Mouse (Mus musculus) megakaryocyte, embryonic 14.5 days (primary cell): Measurements from ENCODE around the gene Gm21858. TPM values are rescaled to one million over a fixed set of nuclear protein-coding genes. Genes with fewer than 3 reads are reported as not detected.
"Not testable (repeated sequence)": the region's sequence is repeated elsewhere in the genome, so short reads cannot be mapped to it uniquely, and the experiment has no call there.

ENCODE experiments used
- H3K27me3 ChIP-seq: replicated peaks from 2 replicates; pipeline ENCODE3; 2012; ENCODE audit warnings: inconsistent platforms
- H3K36me3 ChIP-seq: replicated peaks from 2 replicates; pipeline ENCODE3; 2012; ENCODE audit warnings: low read length, inconsistent platforms, mixed read lengths
- H3K4me1 ChIP-seq: 2 replicates; pipeline ENCODE4 v1.6.1; 2012; ENCODE audit warnings: inconsistent platforms
- H3K4me3 ChIP-seq: replicated peaks from 2 replicates; pipeline ENCODE3; 2012; ENCODE audit warnings: moderate library complexity, mild to moderate bottlenecking, inconsistent platforms
- H3K9me3 ChIP-seq: 2 replicates; pipeline ENCODE4 v1.6.1; 2012; ENCODE audit warnings: inconsistent platforms
- polyA plus RNA-seq: library from polyadenylated mRNA; stranded (reverse); fragments of >175 nt; gene quantifications from 2 replicates; pipeline ENCODE4 v1.2.3, GENCODE M21; 2012; ENCODE audit warnings: low replicate concordance; ENCODE audit not compliant: insufficient read depth

Gene Gm21858
- not detected in 2 replicates for polyA plus RNA-seq

DNA sequence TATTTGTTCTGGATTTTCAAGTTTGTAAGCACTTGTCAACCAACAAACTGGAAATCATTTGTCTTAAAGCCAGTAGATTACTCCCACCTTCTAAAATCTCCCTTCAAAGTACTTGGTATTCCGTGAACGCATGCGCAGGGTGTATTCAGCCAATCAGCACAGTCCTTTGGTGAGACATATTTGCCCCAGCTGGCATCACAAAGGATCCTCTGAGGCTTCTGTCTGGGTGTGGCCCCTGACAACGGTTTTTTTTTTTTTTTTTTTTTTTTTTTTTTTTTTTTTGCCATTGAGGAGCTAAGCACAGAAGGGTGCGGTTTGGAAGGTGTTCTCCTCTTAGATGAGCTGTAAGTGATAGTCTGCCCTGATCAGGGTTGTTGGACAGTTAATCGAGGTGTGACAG, at the start of gene Gm21858:
Gene Gm21858 (plus strand): TSS at position 301 of the 400 bp plus-strand sequence.
- not testable (repeated sequence) for H3K27me3 ChIP-seq, H3K36me3 ChIP-seq, H3K4me1 ChIP-seq, H3K4me3 ChIP-seq, H3K9me3 ChIP-seq
